Mouse (Mus musculus) gastrocnemius, adult 2 months (tissue): Measurements from ENCODE around the gene Prdm1. TPM values are rescaled to one million over a fixed set of nuclear protein-coding genes. Genes with fewer than 3 reads are reported as not detected.

ENCODE experiments used
- DNase-seq: peaks from one replicate; pipeline ENCODE4 v3.0.0; 2022
- H3K27ac ChIP-seq: fragments of 200-600 bp; 2 replicates; pipeline ENCODE4 v1.8.1; 2022; ENCODE audit warnings: mild to moderate bottlenecking
- H3K4me3 ChIP-seq: fragments of 200-600 bp; 2 replicates; pipeline ENCODE4 v1.8.1; 2022; ENCODE audit warnings: mild to moderate bottlenecking, moderate library complexity
- CTCF ChIP-seq: fragments of 200-600 bp; IDR thresholded peaks from 2 replicates; pipeline ENCODE4 v1.8.1; 2022; ENCODE audit warnings: antibody characterized with exemption, mild to moderate bottlenecking, moderate library complexity
- intact Hi-C: fragments of 180-260 bp; cut with DNase I; formaldehyde crosslinking; loops from one replicate; pipeline ENCODE4 v1.15.1; 2025
- total RNA-seq, 2 experiments: library from RNA; stranded (reverse); gene quantifications; 2 replicates each; pipeline ENCODE4 v1.2.3; 2021

The Prdm1 gene
- total RNA-seq, 2 experiments from 2014 or later: 0.10 to 0.39 TPM

- H3K4me3 ChIP-seq: no peak overlapping the region
- TF ChIP-seq CTCF: no peak
- no peak overlapping the region for H3K27ac ChIP-seq
- intact Hi-C loops: no loop called here
- DNase-seq: no peak
Observed at GRCm38 (mm10) chr10:44520189-44520588, 8.1 kb downstream of the Prdm1 start.

- Histone ChIP-seq H3K27ac (no peak overlapping the region), H3K4me3 (no peak overlapping the region)
- DNase-seq: no peak
- intact Hi-C loops: no loop called here
- no peak for TF ChIP-seq CTCF
Observed at GRCm38 (mm10) chr10:44518631-44519030, 9.7 kb downstream of the Prdm1 start.

DNA sequence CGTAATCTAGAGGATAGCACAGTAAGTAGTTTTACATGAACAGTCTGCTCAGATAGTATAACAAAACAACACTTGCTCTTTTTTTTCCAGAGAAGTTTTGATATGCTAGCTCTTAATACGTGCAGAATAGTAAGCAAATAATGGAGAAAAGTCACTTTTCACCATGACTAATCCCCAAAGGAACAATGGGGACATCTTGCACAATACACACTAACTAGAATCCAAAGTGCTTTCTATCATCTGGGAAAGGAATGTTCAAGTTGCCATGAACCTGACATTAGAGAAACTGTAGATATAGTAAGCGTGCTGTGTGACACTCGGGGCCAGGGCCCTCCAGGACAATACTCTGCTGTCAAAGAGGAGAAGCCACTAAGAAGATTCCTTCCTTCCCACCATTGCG lies 15.2 kb downstream of the Prdm1 start:
- Histone ChIP-seq H3K27ac (no peak overlapping the region), H3K4me3 (no peak overlapping the region)
- no peak for TF ChIP-seq CTCF
- no peak for DNase-seq
- intact Hi-C loops: no loop called here

- no peak for DNase-seq
- Histone ChIP-seq H3K27ac (no peak overlapping the region), H3K4me3 (no peak overlapping the region)
- intact Hi-C loops: no loop called here
- no peak for TF ChIP-seq CTCF
Observed at GRCm38 (mm10) chr10:44511029-44511428, 17.3 kb downstream of the Prdm1 start.

- intact Hi-C loops: no loop called here
- Histone ChIP-seq H3K27ac (no peak overlapping the region), H3K4me3 (no peak overlapping the region)
- no peak for TF ChIP-seq CTCF
- no peak for DNase-seq
Observed at GRCm38 (mm10) chr10:44508649-44509048, 19.7 kb downstream of the Prdm1 start.

DNA sequence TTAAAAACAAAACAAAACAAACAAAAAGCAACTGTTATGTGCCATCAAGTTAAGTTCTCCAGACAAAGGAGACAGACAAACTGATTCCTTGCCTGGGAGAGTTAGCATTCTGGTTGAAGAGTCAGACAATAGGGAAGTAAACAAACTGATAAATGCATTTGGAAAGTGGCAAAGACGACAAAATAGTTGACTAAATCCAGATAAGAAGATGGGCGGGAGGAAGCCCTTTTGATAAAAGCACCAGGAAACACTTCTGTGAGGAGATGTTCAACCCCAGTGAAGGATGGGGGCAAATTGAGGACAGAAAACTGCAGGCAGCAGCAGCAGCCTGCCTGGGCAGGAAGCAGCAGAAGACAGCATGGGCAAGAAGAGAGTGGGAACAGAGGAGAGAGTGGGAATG lies 20.3 kb downstream of the Prdm1 start:
- TF ChIP-seq CTCF: no peak
- H3K4me3 ChIP-seq: no peak overlapping the region
- no peak for DNase-seq
- intact Hi-C loops: no loop called here
- no peak overlapping the region for H3K27ac ChIP-seq

DNA sequence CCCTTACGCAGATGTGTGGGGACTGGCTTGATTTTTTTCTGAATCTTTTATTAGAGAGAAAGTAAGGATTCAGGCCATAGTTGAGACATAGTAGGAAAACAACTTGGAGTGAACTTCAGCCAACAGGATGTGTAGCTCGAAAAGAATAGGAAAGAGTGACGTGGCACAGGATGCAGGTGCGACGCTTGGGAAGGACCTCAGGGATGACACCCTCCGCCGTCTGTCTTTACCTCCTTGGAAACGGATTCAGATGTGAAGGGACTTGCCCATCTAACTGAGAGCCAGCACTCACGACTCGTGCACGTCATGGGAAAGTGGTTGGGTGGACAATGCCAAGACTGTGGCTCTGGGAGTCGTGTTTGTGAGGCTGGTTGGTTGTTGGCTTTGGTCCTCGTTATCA lies 25.4 kb downstream of the Prdm1 start:
- Histone ChIP-seq H3K4me3 (no peak overlapping the region), H3K27ac (no peak overlapping the region)
- TF ChIP-seq CTCF: no peak
- intact Hi-C loops: no loop called here
- no peak for DNase-seq

- no peak overlapping the region for H3K27ac ChIP-seq
- intact Hi-C loops: no loop called here
- no peak overlapping the region for H3K4me3 ChIP-seq
- TF ChIP-seq CTCF: no peak
- DNase-seq: no peak
Observed at GRCm38 (mm10) chr10:44499897-44500519, 28.3 kb downstream of the Prdm1 start.

GRCm38 (mm10) chr10:44493818-44494492 lies 34.3 kb downstream of the Prdm1 start:
- no peak overlapping the region for H3K4me3 ChIP-seq
- TF ChIP-seq CTCF: no peak
- DNase-seq: no peak
- intact Hi-C loops: no loop called here
- H3K27ac ChIP-seq: no peak overlapping the region

GRCm38 (mm10) chr10:44492815-44493525 lies 35.3 kb downstream of the Prdm1 start:
- H3K27ac ChIP-seq: no peak overlapping the region
- DNase-seq: no peak
- no peak overlapping the region for H3K4me3 ChIP-seq
- no peak for TF ChIP-seq CTCF
- intact Hi-C loops: no loop called here

DNA sequence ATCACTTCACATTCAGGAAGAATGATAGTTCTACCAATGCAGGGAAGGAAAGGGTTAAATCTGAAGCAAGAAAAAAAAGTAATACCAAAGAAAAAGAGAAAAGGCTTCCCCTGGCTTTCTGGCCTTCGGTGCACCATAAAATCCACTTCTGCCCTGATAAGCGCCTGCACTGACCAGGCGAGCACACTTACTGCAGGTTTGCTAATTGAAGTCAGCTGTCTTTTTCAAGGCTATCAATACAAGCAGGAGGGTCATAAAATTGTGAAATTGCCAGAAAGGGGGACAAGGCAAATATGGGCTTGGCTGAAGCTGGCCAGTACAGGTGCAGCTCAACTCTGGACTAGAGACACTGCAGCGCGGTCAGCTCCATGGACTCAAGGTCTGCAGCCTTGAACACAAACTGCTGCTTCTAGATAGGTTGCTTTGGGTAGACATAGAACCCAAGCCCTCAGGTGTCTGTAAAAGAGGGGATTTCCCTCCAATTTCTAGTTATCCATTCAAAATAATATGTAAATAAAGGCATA lies 37.3 kb downstream of the Prdm1 start:
- intact Hi-C loops: no loop called here
- no peak overlapping the region for H3K27ac ChIP-seq

DNA sequence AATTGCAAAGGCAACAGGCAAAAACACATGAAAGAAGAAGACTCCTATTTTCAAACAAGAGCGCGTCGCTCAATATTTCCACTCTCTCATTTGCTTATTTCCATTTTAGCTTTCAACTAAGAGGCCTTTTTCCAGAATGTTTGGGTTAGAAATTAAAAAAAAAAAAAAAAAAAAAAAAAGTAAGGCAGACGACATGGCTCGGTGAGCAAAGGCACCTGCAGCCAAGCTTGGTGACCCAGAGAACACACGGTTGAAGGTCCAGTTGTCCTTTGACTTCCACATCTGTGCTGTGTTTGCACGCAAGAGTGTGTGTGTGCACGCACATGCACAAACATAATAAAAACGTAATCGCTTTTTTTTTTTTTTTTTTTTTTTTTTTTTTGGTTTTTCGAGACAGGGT lies 41.2 kb downstream of the Prdm1 start:
- TF ChIP-seq CTCF: no peak
- intact Hi-C loops: no loop called here
- Histone ChIP-seq H3K4me3 (no peak overlapping the region), H3K27ac (no peak overlapping the region)
- DNase-seq: no peak

More for the DNA sequence above, 37.3 kb downstream of the Prdm1 start:
- TF ChIP-seq CTCF: no peak
- H3K4me3 ChIP-seq: no peak overlapping the region
- no peak for DNase-seq

- DNase-seq: no peak
- no peak for TF ChIP-seq CTCF
- intact Hi-C loops: no loop called here
- Histone ChIP-seq H3K4me3 (no peak overlapping the region), H3K27ac (no peak overlapping the region)
Observed at GRCm38 (mm10) chr10:44484077-44484476, 44.2 kb downstream of the Prdm1 start.
